Mouse (Mus musculus) CH12.LX (cell line): Measurements from ENCODE around the gene Ctnnd2. TPM values are rescaled to one million over a fixed set of nuclear protein-coding genes. Genes with fewer than 3 reads are reported as not detected.

Source experiments
- DNase-seq: peaks from one replicate; pipeline ENCODE4 v3.0.0-alpha.2; 2013; ENCODE audit errors: extremely low read depth
- H3K27ac ChIP-seq: 2 replicates; pipeline ENCODE4 v1.5.1; 2012; ENCODE audit warnings: low read depth, mild to moderate bottlenecking, control low read depth, moderate library complexity; ENCODE audit not compliant: insufficient read depth
- H3K27me3 ChIP-seq: replicated peaks from 2 replicates; pipeline ENCODE3; 2012; ENCODE audit warnings: inconsistent platforms
- H3K36me3 ChIP-seq, 2 experiments: replicated peaks in 1 of 2; 2 replicates each; pipeline versions ENCODE3 to v1.6.1; 2012; ENCODE audit warnings: inconsistent platforms in 1 of 2, low read length in 1 of 2, mild to moderate bottlenecking in 1 of 2, mixed read lengths in 1 of 2, moderate library complexity in 1 of 2; ENCODE audit not compliant: control insufficient read depth in 1 of 2, insufficient read depth in 1 of 2
- H3K4me1 ChIP-seq, 2 experiments: 2 replicates each; pipeline ENCODE4 v1.6.1; 2012; ENCODE audit warnings: inconsistent platforms in 1 of 2, moderate library complexity in 1 of 2; ENCODE audit not compliant: insufficient read depth in 2 of 2, control insufficient read depth in 1 of 2
- H3K4me2 ChIP-seq: 2 replicates; pipeline ENCODE4 v1.6.1; 2012; ENCODE audit warnings: low read depth, mild to moderate bottlenecking, control low read depth; ENCODE audit not compliant: poor library complexity, insufficient read depth, severe bottlenecking
- H3K4me3 ChIP-seq, 3 experiments: fragments of 150-350 bp in 1 of 3; sonication (generic) in 1 of 3; replicated peaks in 1 of 3; 2 replicates each; pipeline versions ENCODE3 to v1.5.1; 2011 to 2012; ENCODE audit warnings: low read depth in 2 of 3, low read length in 2 of 3, mild to moderate bottlenecking in 2 of 3, moderate library complexity in 2 of 3, control low read depth in 1 of 3, improper control_type of control experiment in 1 of 3, inconsistent platforms in 1 of 3, mixed read lengths in 1 of 3; ENCODE audit not compliant: poor library complexity in 1 of 3
- H3K79me2 ChIP-seq: replicated peaks from 2 replicates; pipeline ENCODE4 v1.6.1; 2012; ENCODE audit warnings: mild to moderate bottlenecking, moderate library complexity; ENCODE audit not compliant: control insufficient read depth, poor library complexity, insufficient read depth, severe bottlenecking; ENCODE audit errors: extremely low read depth
- H3K9ac ChIP-seq: 2 replicates; pipeline ENCODE4 v1.6.1; 2012; ENCODE audit warnings: low read depth, mild to moderate bottlenecking, control low read depth, moderate library complexity; ENCODE audit not compliant: insufficient read depth
- H3K9me3 ChIP-seq: replicated peaks from 2 replicates; pipeline ENCODE3; 2012; ENCODE audit warnings: low read length, inconsistent platforms, mixed read lengths
- CHD1 ChIP-seq: IDR thresholded peaks from 2 replicates; pipeline ENCODE4 v1.6.1; 2012; ENCODE audit warnings: low read depth, low read length, improper control_type of control experiment, inconsistent platforms
- CHD2 ChIP-seq: IDR thresholded peaks from 2 replicates; pipeline ENCODE4 v1.6.1; 2011; ENCODE audit warnings: low read length, improper control_type of control experiment
- E2F4 ChIP-seq: IDR thresholded peaks from 2 replicates; pipeline ENCODE4 v1.6.1; 2011; ENCODE audit warnings: low read depth, low read length, improper control_type of control experiment; ENCODE audit not compliant: insufficient replicate concordance
- ELF1 ChIP-seq: IDR thresholded peaks from 2 replicates; pipeline ENCODE4 v1.6.1; 2014; ENCODE audit warnings: low read depth, mild to moderate bottlenecking, inconsistent platforms, low read length, improper control_type of control experiment
- HCFC1 ChIP-seq: IDR thresholded peaks from 2 replicates; pipeline ENCODE4 v1.6.1; 2012; ENCODE audit warnings: low read depth, mild to moderate bottlenecking, inconsistent platforms, low read length, improper control_type of control experiment
- IRF4 ChIP-seq: IDR thresholded peaks from 2 replicates; pipeline ENCODE4 v1.6.1; 2014; ENCODE audit warnings: low read depth, mild to moderate bottlenecking, inconsistent platforms, low read length, improper control_type of control experiment
- JUN ChIP-seq: IDR thresholded peaks from 2 replicates; pipeline ENCODE4 v1.6.1; 2011; ENCODE audit warnings: low read depth, mild to moderate bottlenecking, low read length, improper control_type of control experiment, moderate library complexity; ENCODE audit not compliant: insufficient read depth
- MAFK ChIP-seq: IDR thresholded peaks from 2 replicates; pipeline ENCODE4 v1.6.1; 2011; ENCODE audit warnings: low read length, improper control_type of control experiment; ENCODE audit not compliant: insufficient replicate concordance
- MAZ ChIP-seq: IDR thresholded peaks from 2 replicates; pipeline ENCODE4 v1.6.1; 2012; ENCODE audit warnings: low read depth, mild to moderate bottlenecking, inconsistent platforms, low read length, improper control_type of control experiment, moderate library complexity
- MYC ChIP-seq: IDR thresholded peaks from 2 replicates; pipeline ENCODE4 v1.6.1; 2011; ENCODE audit warnings: low read depth, mild to moderate bottlenecking, improper control_type of control experiment, low read length
- PAX5 ChIP-seq: IDR thresholded peaks from 2 replicates; pipeline ENCODE4 v1.6.1; 2012; ENCODE audit warnings: low read length, inconsistent platforms, mixed read lengths
- POLR2A ChIP-seq: IDR thresholded peaks from 2 replicates; pipeline ENCODE4 v1.6.1; 2011; ENCODE audit warnings: low read depth, mild to moderate bottlenecking, improper control_type of control experiment, low read length
- POLR2AphosphoS2 ChIP-seq: IDR thresholded peaks from 2 replicates; pipeline ENCODE4 v1.6.1; 2011; ENCODE audit warnings: low read depth, low read length, improper control_type of control experiment
- SMC3 ChIP-seq: IDR thresholded peaks from 2 replicates; pipeline ENCODE4 v1.6.1; 2011; ENCODE audit warnings: low read depth, low read length, improper control_type of control experiment
- TBP ChIP-seq: conservative IDR thresholded peaks from 2 replicates; pipeline ENCODE4 v1.6.1; 2011; ENCODE audit warnings: low read depth, low read length, improper control_type of control experiment
- ZKSCAN1 ChIP-seq: IDR thresholded peaks from 2 replicates; pipeline ENCODE4 v1.6.1; 2012; ENCODE audit warnings: low read depth, inconsistent platforms, low read length, improper control_type of control experiment, borderline replicate concordance
- dilution Hi-C: fragments of 300-500 bp; cut with MboI; formaldehyde crosslinking; loops from 2 replicates; pipeline ENCODE4 v1.14.3; 2020; ENCODE audit warnings: low sequenced_read_pairs; ENCODE audit not compliant: extremely low pct_unique_long_range_greater_than_20kb, extremely low pct_ligation_motif_present
- in situ Hi-C: fragments of 300-500 bp; cut with MboI; formaldehyde crosslinking; loops from 3 replicates; pipeline ENCODE4 v1.14.3; 2019; ENCODE audit warnings: low sequenced_read_pairs, low pct_ligation_motif_present, low pct_unique_long_range_greater_than_20kb, mixed read lengths
- polyA plus RNA-seq: library from polyadenylated mRNA; unstranded; fragments of >175 nt; gene quantifications from 2 replicates; pipeline ENCODE4 v1.2.1, GENCODE M21; 2012; ENCODE audit warnings: low read depth; ENCODE audit not compliant: insufficient read length
- total RNA-seq, 2 experiments: library from RNA; depleted of rRNA; stranded (reverse); fragments of 300-350 nt in 1 of 2; fragments of >200 nt in 1 of 2; gene quantifications; 2 replicates each; pipeline ENCODE4 v1.2.3; 2012 to 2014

Ctnnd2 gene
- total and polyA plus RNA-seq, 3 experiments = 0.23 TPM; not detected in 2

GRCm38 (mm10) chr15:31063734-31064133 lies 891.3 kb downstream of the Ctnnd2 start:
- in situ Hi-C loops = no loop called here
- Histone ChIP-seq H3K36me3 (no peaks in the 10 kb centered on the region), H3K9me3 (no peaks in the 10 kb centered on the region), H3K4me1 (peaks cover 0 to 2% of the 10 kb centered on the region in 2 experiments; a peak in 1 of 4 replicates), H3K27ac (no peak overlapping the region), H3K27me3 (no peaks in the 10 kb centered on the region), H3K4me2 (no peak overlapping the region), H3K9ac (no peak overlapping the region), H3K4me3 (no peak overlapping the region), H3K79me2 (no peaks in the 10 kb centered on the region)
- dilution Hi-C loops = no loop called here
- no peak for DNase-seq
- TF ChIP-seq CHD2 (no peak), JUN (no peak), SMC3 (no peak), ELF1 (no peak), POLR2A (no peak), IRF4 (no peak), MAFK (no peak)

GRCm38 (mm10) chr15:31068127-31068526 lies 895.7 kb downstream of the Ctnnd2 start:
- Histone ChIP-seq H3K4me3 (no peak overlapping the region), H3K79me2 (no peaks in the 10 kb centered on the region), H3K4me2 (no peak overlapping the region), H3K9ac (no peak overlapping the region), H3K27ac (no peak overlapping the region), H3K36me3 (no peaks in the 10 kb centered on the region), H3K4me1 (no peaks in the 10 kb centered on the region), H3K27me3 (no peaks in the 10 kb centered on the region), H3K9me3 (no peaks in the 10 kb centered on the region)
- TF ChIP-seq ZKSCAN1 (no peak), MAZ (no peak), MYC (no peak), HCFC1 (no peak), POLR2AphosphoS2 (no peak), CHD1 (no peak), JUN (no peak), E2F4 (no peak), MAFK (no peak), TBP (no peak), IRF4 (no peak), ELF1 (no peak), PAX5 (no peak)
- in situ Hi-C loops (no loop called here), dilution Hi-C loops (no loop called here)
- no peak for DNase-seq
